9 mouse cellular contexts compared by ENCODE assay signal in genomic region chr1:48916419-48916818, GRCm38 (mm10).
"Had no signal": no experiment of that assay in that cellular context is flagged by ENCODE, and none has a peak within 500 bp of the region (broad histone marks: within the 10 kb centered on the region; RNA-seq: fewer than 3 reads in every experiment).

No protein-coding gene starts in this region.

- ATAC-seq: lung, postnatal 0 days had no signal

- DNase-seq: kidney, postnatal 14 days; lung, adult 2 months; lung, postnatal 36 days; midbrain, embryonic 14.5 days; right cerebral cortex, postnatal 4 days; spleen, adult 18-20 months; thymus, adult 18-20 months; thymus, postnatal 25 days had no signal
